Mouse (Mus musculus) limb, embryonic 10.5 days (tissue): ENCODE data around the gene Dcaf12l1. TPM values are rescaled to one million over a fixed set of nuclear protein-coding genes. Genes with fewer than 3 reads are reported as not detected.
"Not testable (repeated sequence)": the region's sequence is repeated elsewhere in the genome, so short reads cannot be mapped to it uniquely, and the experiment has no call there.

Experiments
- DNase-seq: peaks from one replicate; pipeline ENCODE4 v3.0.0-alpha.2; 2017; ENCODE audit warnings: low spot score
- H3K27ac ChIP-seq: fragments of 300-500 bp; sonication (generic); 2 replicates; pipeline ENCODE4 v1.5.1; 2016; ENCODE audit warnings: mild to moderate bottlenecking
- H3K27me3 ChIP-seq: fragments of 300-500 bp; sonication (generic); 2 replicates; pipeline ENCODE4 v1.6.1; 2016; ENCODE audit warnings: low read depth, mild to moderate bottlenecking; ENCODE audit not compliant: poor library complexity, severe bottlenecking
- H3K36me3 ChIP-seq: fragments of 300-500 bp; sonication (generic); 2 replicates; pipeline ENCODE4 v1.6.1; 2016; ENCODE audit warnings: mild to moderate bottlenecking, moderate library complexity
- H3K4me1 ChIP-seq: fragments of 300-500 bp; sonication (generic); 2 replicates; pipeline ENCODE4 v1.6.1; 2016
- H3K4me3 ChIP-seq: fragments of 300-500 bp; sonication (generic); 2 replicates; pipeline ENCODE4 v1.5.1; 2016; ENCODE audit warnings: mild to moderate bottlenecking, moderate library complexity
- H3K9me3 ChIP-seq: fragments of 300-500 bp; sonication (generic); replicated peaks from 2 replicates; pipeline ENCODE4 v1.6.1; 2016; ENCODE audit warnings: mild to moderate bottlenecking
- WGBS: fragments of 180-500 bp; shearing (Covaris S2); methylation state at CpG from one replicate; pipeline ENCODE4 v1.1.7; 2016; 5-methylcytosine and 5-hydroxymethylcytosine counted together
- polyA plus RNA-seq: library from polyadenylated mRNA; unstranded; fragments of >200 nt; fragmentation: Nextera tagmentation; extraction: Ambion mirVana; gene quantifications from 2 replicates; pipeline ENCODE4 v1.2.1, GENCODE M21; 2016

Gene Dcaf12l1
- 3.3 and 5.5 TPM in 2 replicates for polyA plus RNA-seq

- Histone ChIP-seq H3K9me3 (no peaks in the 10 kb centered on the region), H3K4me1 (no peaks in the 10 kb centered on the region), H3K4me3 (peak within 1 kb of the TSS; percentile 54), H3K27ac (peak within 1 kb of the TSS; percentile 74), H3K27me3 (peaks cover 10% of the 10 kb centered on the region; the same call in 1 of the 2 replicates), H3K36me3 (no peaks in the 10 kb centered on the region)
- peak; percentile 65 for DNase-seq
- WGBS = 20% methylated on average over 38 of the region's 47 CpGs
Measured at GRCm38 (mm10) chrX:44789761-44790411, at the start of gene Dcaf12l1. TSS of gene Dcaf12l1 (minus strand) at chrX:44790197.

- not testable (repeated sequence) for H3K36me3 ChIP-seq, H3K9me3 ChIP-seq, H3K4me3 ChIP-seq, H3K27me3 ChIP-seq, DNase-seq, H3K27ac ChIP-seq, H3K4me1 ChIP-seq
- 65% methylated on average over 1 of the region's 1 CpGs for WGBS
Measured at GRCm38 (mm10) chrX:44809356-44809755, 19.4 kb upstream of the Dcaf12l1 start.

- Histone ChIP-seq H3K9me3 (no peaks in the 10 kb centered on the region), H3K36me3 (no peaks in the 10 kb centered on the region), H3K27me3 (peaks cover 10% of the 10 kb centered on the region; the same call in 1 of the 2 replicates), H3K27ac (peak overlapping the region; percentile 74), H3K4me3 (peak overlapping the region; percentile 54), H3K4me1 (no peaks in the 10 kb centered on the region)
- 41% methylated on average over 36 of the region's 36 CpGs for WGBS
- DNase-seq = no peak
Measured at GRCm38 (mm10) chrX:44789036-44789760, 799 bp downstream of the Dcaf12l1 start.
